ENCODE assay signal across 29 mouse cellular contexts in genomic region chr7:97832987-97833386, GRCm38 (mm10).
"Had no signal": no experiment of that assay in that cellular context is flagged by ENCODE, and none has a peak within 500 bp of the region (broad histone marks: within the 10 kb centered on the region; RNA-seq: fewer than 3 reads in every experiment).

No protein-coding gene starts in this region.

- H3K4me3 ChIP-seq: left cerebral cortex, adult 2 months; limb, embryonic 10.5 days; limb, embryonic 12.5 days; limb, embryonic 13.5 days; limb, embryonic 15.5 days; liver, embryonic 13.5 days; liver, embryonic 15.5 days; lung, embryonic 15.5 days; megakaryocyte, embryonic 14.5 days; midbrain, embryonic 10.5 days; midbrain, embryonic 12.5 days; midbrain, embryonic 13.5 days; midbrain, embryonic 15.5 days; myocyte had no signal

- H3K9ac ChIP-seq: limb, embryonic 12.5 days; limb, embryonic 13.5 days; limb, embryonic 15.5 days; liver, embryonic 13.5 days; liver, embryonic 14.5 days; liver, embryonic 15.5 days; lung, embryonic 14.5 days; lung, embryonic 15.5 days; midbrain, embryonic 12.5 days; midbrain, embryonic 13.5 days; midbrain, embryonic 15.5 days had no signal

- H3K36me3 ChIP-seq: limb, embryonic 10.5 days; limb, embryonic 12.5 days; limb, embryonic 13.5 days; limb, embryonic 15.5 days; liver, embryonic 13.5 days; liver, embryonic 15.5 days; lung, embryonic 15.5 days; midbrain, embryonic 10.5 days; midbrain, embryonic 12.5 days; midbrain, embryonic 13.5 days; midbrain, embryonic 15.5 days had no signal

- H3K4me1 ChIP-seq: limb, embryonic 10.5 days; limb, embryonic 12.5 days; limb, embryonic 13.5 days; limb, embryonic 15.5 days; liver, embryonic 13.5 days; lung, embryonic 15.5 days; megakaryocyte, embryonic 14.5 days; midbrain, embryonic 10.5 days; midbrain, embryonic 12.5 days; midbrain, embryonic 13.5 days; midbrain, embryonic 15.5 days had no signal

- DNase-seq: left cerebral cortex, postnatal 4 days; liver, embryonic 13.5 days; lung, adult 18-20 months; lung, adult 2 months; lung, embryonic 14.5 days; lung, postnatal 10 days; lung, postnatal 14 days; lung, postnatal 36 days; lung, postnatal 4 days; midbrain, embryonic 14.5 days had no signal

- H3K27ac ChIP-seq: left cerebral cortex, adult 2 months; limb, embryonic 10.5 days; limb, embryonic 12.5 days; limb, embryonic 13.5 days; limb, embryonic 15.5 days; liver, embryonic 13.5 days; liver, embryonic 14.5 days; liver, embryonic 15.5 days; lung, embryonic 15.5 days; macrophage; midbrain, embryonic 10.5 days; midbrain, embryonic 12.5 days; midbrain, embryonic 13.5 days; midbrain, embryonic 15.5 days had no signal

- H3K4me2 ChIP-seq: limb, embryonic 12.5 days; limb, embryonic 13.5 days; limb, embryonic 15.5 days; liver, embryonic 11.5 days; liver, embryonic 13.5 days; liver, embryonic 15.5 days; lung, embryonic 14.5 days; lung, embryonic 15.5 days; midbrain, embryonic 11.5 days; midbrain, embryonic 12.5 days; midbrain, embryonic 13.5 days; midbrain, embryonic 15.5 days had no signal

- ATAC-seq: lung, postnatal 0 days; midbrain, embryonic 13.5 days; midbrain, embryonic 15.5 days; midbrain, embryonic 16.5 days had no signal

- H3K9me3 ChIP-seq: limb, embryonic 10.5 days; limb, embryonic 12.5 days; limb, embryonic 13.5 days; limb, embryonic 15.5 days; liver, embryonic 13.5 days; liver, embryonic 15.5 days; lung, embryonic 15.5 days; megakaryocyte, embryonic 14.5 days; midbrain, embryonic 10.5 days; midbrain, embryonic 12.5 days; midbrain, embryonic 13.5 days; midbrain, embryonic 15.5 days had no signal

- H3K27me3 ChIP-seq: limb, embryonic 12.5 days; limb, embryonic 13.5 days; limb, embryonic 15.5 days; liver, embryonic 13.5 days; liver, embryonic 15.5 days; lung, embryonic 15.5 days; megakaryocyte, embryonic 14.5 days; midbrain, embryonic 12.5 days; midbrain, embryonic 13.5 days; midbrain, embryonic 15.5 days had no signal
